Mouse (Mus musculus): ENCODE results near the gene Coro1b.

- TF ChIP-seq POLR2A (IDR thresholded peaks at IDR 0.05; ENCODE audit: low read depth, low read length): no peak
- no peak for TF ChIP-seq CTCF (IDR thresholded peaks at IDR 0.05; ENCODE audit: borderline replicate concordance, insufficient read depth, low read length)
Measured at GRCm38 (mm10) chr19:4134354-4134753, 14.1 kb upstream of the Coro1b start.
